8 mouse cellular contexts compared by ENCODE assay signal in the genomic region with DNA sequence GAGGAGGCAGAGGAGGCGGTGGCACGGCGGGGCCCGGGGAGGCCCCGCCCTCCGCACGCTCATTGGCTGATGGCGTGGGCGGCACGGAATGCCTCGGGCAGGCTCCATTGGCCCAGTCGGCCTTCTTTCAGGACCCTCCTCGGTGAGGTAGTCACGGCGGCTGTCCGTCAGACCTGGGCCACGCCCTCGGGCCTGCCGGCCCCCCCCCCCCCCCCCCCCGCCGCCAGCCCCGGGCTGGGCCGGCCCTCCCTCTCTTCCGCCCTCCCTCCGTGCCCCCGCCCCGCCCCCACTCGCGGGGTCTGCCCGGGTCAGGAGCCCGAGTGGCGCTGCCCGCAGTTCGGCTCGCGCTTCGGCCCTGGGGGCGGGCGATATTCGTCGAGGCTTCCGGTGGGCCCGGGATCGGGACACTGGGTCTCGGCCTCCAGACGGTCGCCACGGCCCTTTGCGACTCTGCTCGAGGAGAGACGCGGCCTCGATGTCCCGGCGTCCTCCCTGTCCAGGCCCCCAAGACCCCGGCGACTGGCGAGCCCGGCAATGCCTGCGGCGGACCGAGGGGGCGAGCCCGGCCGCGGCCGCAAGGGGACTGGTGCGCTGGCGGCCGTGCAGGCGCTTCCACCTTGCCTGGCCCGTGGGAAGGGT. TPM values are rescaled to one million over a fixed set of nuclear protein-coding genes. Genes with fewer than 3 reads are reported as not detected.
DNase-seq lines count a peak whose midpoint lies in the region; ATAC-seq and TF ChIP-seq lines count a peak whose summit lies in the region.
"Not testable (repeated sequence)": the region's sequence is repeated elsewhere in the genome, so short reads cannot be mapped to it uniquely, and the experiment has no call there.

Gene Zmym5 (minus strand): TSS at position 16 of the 639 bp plus-strand sequence.

- peak within 1 kb of the TSS; percentile 77 for H3K4me3 ChIP-seq in forebrain, embryonic 16.5 days (replicated peaks; ENCODE audit: low read length)
- peak within 1 kb of the TSS; percentile 69 for H3K4me3 ChIP-seq in lung, embryonic 14.5 days (ENCODE audit: low read depth, low read length)

- H3K9ac ChIP-seq in forebrain, embryonic 16.5 days (replicated peaks; ENCODE audit: low read depth, low read length): peak within 1 kb of the TSS; percentile 89
- H3K9ac ChIP-seq in lung, embryonic 14.5 days: peak within 1 kb of the TSS; percentile 79

- H3K4me1 ChIP-seq in forebrain, embryonic 16.5 days (replicated peaks; ENCODE audit: control insufficient read depth, insufficient read depth, low read length): peaks cover 22% of the 10 kb centered on the region
- not testable (repeated sequence) for H3K4me1 ChIP-seq in lung, embryonic 14.5 days (ENCODE audit: insufficient read depth)

- H3K27ac ChIP-seq in forebrain, embryonic 16.5 days (ENCODE audit: low read length): peak within 1 kb of the TSS; percentile 95
- H3K27ac ChIP-seq in lung, embryonic 14.5 days (ENCODE audit: low read depth): peak within 1 kb of the TSS; percentile 96

- not testable (repeated sequence) for TF ChIP-seq CTCF in lung, embryonic 14.5 days (IDR thresholded peaks at IDR 0.05; ENCODE audit: low read depth)

- 0% methylated on average over 35 of the region's 72 CpGs for WGBS in forebrain, embryonic 16.5 days
- under 1% methylated on average over 42 of the region's 72 CpGs for WGBS in lung, embryonic 14.5 days

- intact Hi-C loops in heart, postnatal 36 days (cut with DNase I): loop anchor here (2.0 to 5.0 kb wide), 2 partner anchors 33 to 145 kb away; partner anchors contain the start of genes Mphosph8 and Pspc1

- ATAC-seq in forebrain, embryonic 16.5 days: peak; percentile 98
- ATAC-seq in lung, embryonic 14.5 days (ENCODE audit: insufficient read depth): peak; percentile 98
- peak; percentile 95 for ATAC-seq in neutrophil, adult 5-6 weeks (ENCODE audit: extremely low read depth, insufficient number of reproducible peaks, low FRiP score, poor library complexity, severe bottlenecking)

- DNase-seq in ES-CJ7 (ENCODE audit: low read depth, low spot score): peak; percentile 59
- DNase-seq in cerebellum, adult 18-20 months: peak; percentile 80 to 86
- DNase-seq in heart, postnatal 36 days: peak; percentile 85 to 92
- DNase-seq in layer of hippocampus, adult 8-10 months (ENCODE audit: low spot score in 2 of 2): peak; percentile 88 to 93
- DNase-seq in lung, embryonic 14.5 days: peak; percentile 88
- peak; percentile 70 to 89 for DNase-seq in thymus, adult 18-20 months

- not testable (repeated sequence) for H3K9me3 ChIP-seq in forebrain, embryonic 16.5 days (ENCODE audit: control insufficient read depth, low read length); lung, embryonic 14.5 days (ENCODE audit: low read depth, low read length)

- H3K4me2 ChIP-seq in forebrain, embryonic 16.5 days (ENCODE audit: low read length): peak within 1 kb of the TSS; percentile 66
- peak within 1 kb of the TSS; percentile 77 for H3K4me2 ChIP-seq in lung, embryonic 14.5 days

- H3K36me3 ChIP-seq in forebrain, embryonic 16.5 days (ENCODE audit: control insufficient read depth, insufficient read depth); lung, embryonic 14.5 days (ENCODE audit: insufficient read depth): not testable (repeated sequence)

- not testable (repeated sequence) for H3K27me3 ChIP-seq in forebrain, embryonic 16.5 days (replicated peaks; ENCODE audit: control insufficient read depth, insufficient read depth, low read length); lung, embryonic 14.5 days (ENCODE audit: insufficient read depth, low read length)

RNA-seq across cellular contexts. Expression of gene Zmym5, which starts in this region (rescaled TPM):
- polyA plus RNA-seq in forebrain, embryonic 16.5 days (2015; fragmentation: Nextera tagmentation; extraction: Ambion mirVana): 32.4 and 36.0 TPM in 2 replicates
- 10 to 100 TPM; 23.9 to 26.5 TPM for total RNA-seq in heart, postnatal 36 days (2021)
- 10 to 100 TPM; 27.9 to 37.3 (median 34.4) TPM for total RNA-seq in layer of hippocampus, adult 8-10 months (2022)
- polyA plus RNA-seq in lung, embryonic 14.5 days (2014; fragmentation: Nextera tagmentation; extraction: Ambion mirVana): 22.2 and 23.3 TPM in 2 replicates
- 63.9 and 68.0 TPM in 2 replicates for total RNA-seq in neutrophil, adult 5-6 weeks (2017)

Comparison
In these comparisons a context has a peak if more than half of its experiments do, and no peak if none do; other contexts are left out.
1. Peak in every context shown above with its lines: DNase-seq, ATAC-seq, H3K4me3 ChIP-seq and H3K27ac ChIP-seq.